Mouse (Mus musculus) MEL-GATA-1-ER (cell line): ENCODE data around the gene Rad9a.

Experiments used
- DNase-seq: peaks from one replicate; pipeline ENCODE4 v3.0.0-alpha.2; 2012; ENCODE audit warnings: low read depth; ENCODE audit errors: extremely low read depth

Gene Rad9a

DNA sequence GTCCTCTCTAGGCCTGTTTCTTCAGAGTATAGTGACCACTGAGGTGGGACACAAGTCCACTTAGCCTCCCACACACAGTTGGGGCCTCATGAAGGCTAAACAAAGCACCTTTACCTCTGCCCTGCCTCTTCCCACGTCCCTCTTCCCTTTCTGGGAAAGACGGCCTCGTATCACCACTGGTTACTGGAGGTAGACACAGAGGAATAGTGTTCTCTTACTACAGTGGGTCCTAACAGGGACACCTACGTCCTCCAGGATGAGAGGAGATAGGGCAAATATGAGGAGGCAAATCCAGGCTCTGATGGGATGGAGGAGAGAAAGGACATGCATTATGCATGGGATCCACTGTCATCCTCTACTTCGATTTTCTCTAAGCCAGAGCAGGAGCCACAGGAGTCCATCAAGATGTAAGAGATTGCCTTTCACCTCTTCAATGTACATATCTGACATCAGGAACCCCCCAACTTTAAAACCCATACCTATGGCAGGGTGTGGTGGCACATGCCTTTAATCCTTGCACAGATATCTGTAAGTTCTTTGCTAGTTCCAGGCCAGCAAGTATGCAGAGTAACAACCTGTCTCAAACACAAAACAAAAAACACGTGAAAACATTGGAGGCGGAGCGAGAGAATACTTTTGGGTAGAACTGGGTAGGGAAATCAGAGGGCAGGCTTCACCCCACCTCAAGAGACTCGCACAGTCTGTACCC lies 53.5 kb downstream of the Rad9a start:
- no peak for DNase-seq

DNA sequence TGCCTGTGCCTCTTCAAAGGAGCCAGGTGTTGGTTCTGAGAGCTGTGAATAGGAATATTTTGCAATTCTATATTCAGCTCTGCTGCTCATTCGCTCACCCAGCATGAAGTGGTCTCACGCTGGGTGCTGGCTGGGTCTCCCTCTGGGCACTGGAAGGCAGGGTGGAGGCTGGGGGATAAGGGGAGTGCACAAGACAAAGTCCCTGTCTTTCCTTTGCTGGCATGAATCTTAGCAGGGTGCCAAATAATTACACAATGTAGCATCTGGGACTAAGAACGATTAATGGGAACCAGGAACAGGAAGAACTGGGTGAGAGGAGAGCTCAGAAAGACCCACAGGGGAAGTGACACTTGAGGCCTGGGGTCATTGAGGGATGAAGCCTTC lies 54.4 kb downstream of the Rad9a start:
- no peak for DNase-seq

DNA sequence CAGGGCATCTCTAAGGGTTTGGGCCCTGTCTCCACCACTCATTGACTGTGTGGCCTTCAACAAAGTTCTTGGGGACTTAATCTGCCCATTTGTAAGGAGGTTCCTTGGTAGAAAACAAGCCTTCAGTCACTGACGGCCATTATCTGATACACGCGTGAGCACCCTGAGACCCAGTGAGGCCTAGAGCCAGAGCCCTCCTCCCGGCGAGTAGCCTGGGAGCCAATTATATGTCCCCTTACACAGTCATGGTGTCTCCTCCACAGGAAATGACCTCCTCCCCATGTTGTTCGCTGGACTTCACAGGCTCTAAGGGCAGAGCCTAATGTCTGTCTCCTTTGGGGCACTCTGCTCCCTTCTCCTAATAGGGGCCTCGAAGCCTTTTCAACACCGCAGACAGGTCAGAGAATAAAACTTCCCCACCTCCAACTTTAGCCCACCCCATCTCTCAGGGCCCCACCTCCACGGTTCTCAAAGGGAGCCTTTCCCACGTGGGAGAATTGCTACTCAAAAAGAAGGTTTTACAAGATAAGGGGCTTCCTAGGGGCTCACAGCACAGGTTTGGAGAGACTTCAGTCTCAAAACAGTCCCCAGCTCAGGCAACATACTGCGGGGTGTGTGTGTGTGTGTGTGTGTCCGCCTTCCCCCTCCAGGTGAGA lies 55.0 kb downstream of the Rad9a start:
- no peak for DNase-seq

DNA sequence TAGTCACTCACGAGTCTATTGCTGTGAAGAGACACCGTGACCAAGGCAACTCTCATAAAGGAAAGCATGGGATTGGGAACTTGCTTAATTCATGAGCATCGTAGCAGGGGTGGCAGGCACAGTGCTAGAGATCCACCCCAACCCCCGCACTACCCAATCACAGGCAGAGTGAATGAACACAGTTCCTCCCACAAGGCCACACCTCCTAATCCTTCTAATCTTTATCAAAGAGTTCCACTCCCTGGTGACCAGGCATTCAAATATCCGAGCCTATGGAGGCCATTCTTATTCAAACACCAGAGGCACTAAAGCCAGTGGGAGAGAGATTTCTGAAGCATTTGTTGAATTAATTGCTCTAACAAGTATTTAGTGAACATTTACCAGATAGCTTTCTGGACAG lies 55.5 kb downstream of the Rad9a start:
- no peak for DNase-seq
